Mouse (Mus musculus): ENCODE data around the gene Als2.

The Als2 gene

GRCm38 (mm10) chr1:59187786-59188185 lies 49.2 kb downstream of the Als2 start:
- no peak for DNase-seq (ENCODE audit: low read depth, low spot score)
- Histone ChIP-seq H3K27me3 (ENCODE audit: control insufficient read depth, insufficient read depth, low read length, poor library complexity, severe bottlenecking) (no peaks in the 10 kb centered on the region), H3K36me3 (ENCODE audit: control insufficient read depth, insufficient read depth, low read length, poor library complexity, severe bottlenecking) (peaks cover 4% of the 10 kb centered on the region; the same call in 1 of the 2 replicates)

- Histone ChIP-seq H3K36me3 (ENCODE audit: control insufficient read depth, insufficient read depth, low read length, poor library complexity, severe bottlenecking) (peaks cover 3% of the 10 kb centered on the region; the same call in 1 of the 2 replicates), H3K27me3 (ENCODE audit: control insufficient read depth, insufficient read depth, low read length, poor library complexity, severe bottlenecking) (no peaks in the 10 kb centered on the region)
- DNase-seq (ENCODE audit: low read depth, low spot score): no peak
These were observed 50.7 kb downstream of the Als2 start for GRCm38 (mm10) chr1:59186317-59186716.

- no peaks in the 10 kb centered on the region for H3K27me3 ChIP-seq (ENCODE audit: control insufficient read depth, insufficient read depth, low read length, poor library complexity, severe bottlenecking)
- 0 out of 2 replicates have a peak, but pooled peaks cover 2% of the 10 kb centered on the region for H3K36me3 ChIP-seq (ENCODE audit: control insufficient read depth, insufficient read depth, low read length, poor library complexity, severe bottlenecking)
- no peak for DNase-seq (ENCODE audit: low read depth, low spot score)
These were observed 51.6 kb downstream of the Als2 start for GRCm38 (mm10) chr1:59185410-59185809.

GRCm38 (mm10) chr1:59183045-59183444 lies 54.0 kb downstream of the Als2 start:
- H3K36me3 ChIP-seq (ENCODE audit: control insufficient read depth, insufficient read depth, low read length, poor library complexity, severe bottlenecking): 0 out of 2 replicates have a peak, but pooled peaks cover 2% of the 10 kb centered on the region
- H3K27me3 ChIP-seq (ENCODE audit: control insufficient read depth, insufficient read depth, low read length, poor library complexity, severe bottlenecking): no peaks in the 10 kb centered on the region
- DNase-seq (ENCODE audit: low read depth, low spot score): no peak

GRCm38 (mm10) chr1:59182373-59182772 lies 54.7 kb downstream of the Als2 start:
- Histone ChIP-seq H3K27me3 (ENCODE audit: control insufficient read depth, insufficient read depth, low read length, poor library complexity, severe bottlenecking) (no peaks in the 10 kb centered on the region), H3K36me3 (ENCODE audit: control insufficient read depth, insufficient read depth, low read length, poor library complexity, severe bottlenecking) (0 out of 2 replicates have a peak, but pooled peaks cover 2% of the 10 kb centered on the region)
- no peak for DNase-seq (ENCODE audit: low read depth, low spot score)

- DNase-seq (ENCODE audit: low read depth, low spot score): no peak
- Histone ChIP-seq H3K36me3 (ENCODE audit: control insufficient read depth, insufficient read depth, low read length, poor library complexity, severe bottlenecking) (0 out of 2 replicates have a peak, but pooled peaks cover 2% of the 10 kb centered on the region), H3K27me3 (ENCODE audit: control insufficient read depth, insufficient read depth, low read length, poor library complexity, severe bottlenecking) (no peaks in the 10 kb centered on the region)
These were observed 57.0 kb downstream of the Als2 start for GRCm38 (mm10) chr1:59180003-59180402.

GRCm38 (mm10) chr1:59178401-59178800 lies 58.6 kb downstream of the Als2 start:
- Histone ChIP-seq H3K27me3 (ENCODE audit: control insufficient read depth, insufficient read depth, low read length, poor library complexity, severe bottlenecking) (no peaks in the 10 kb centered on the region), H3K36me3 (ENCODE audit: control insufficient read depth, insufficient read depth, low read length, poor library complexity, severe bottlenecking) (0 out of 2 replicates have a peak, but pooled peaks cover 2% of the 10 kb centered on the region)
- no peak for DNase-seq (ENCODE audit: low read depth, low spot score)

GRCm38 (mm10) chr1:59174514-59175373 lies 62.3 kb downstream of the Als2 start:
- H3K27me3 ChIP-seq (ENCODE audit: control insufficient read depth, insufficient read depth, low read length, poor library complexity, severe bottlenecking): no peaks in the 10 kb centered on the region
- no peak for DNase-seq (ENCODE audit: low read depth, low spot score)
- peaks cover under 1% of the 10 kb centered on the region; the same call in 1 of the 2 replicates for H3K36me3 ChIP-seq (ENCODE audit: control insufficient read depth, insufficient read depth, low read length, poor library complexity, severe bottlenecking)

GRCm38 (mm10) chr1:59173023-59173422 lies 64.0 kb downstream of the Als2 start:
- no peaks in the 10 kb centered on the region for H3K27me3 ChIP-seq (ENCODE audit: control insufficient read depth, insufficient read depth, low read length, poor library complexity, severe bottlenecking)
- DNase-seq (ENCODE audit: low read depth, low spot score): no peak
- peaks cover 2% of the 10 kb centered on the region; the same call in 1 of the 2 replicates for H3K36me3 ChIP-seq (ENCODE audit: control insufficient read depth, insufficient read depth, low read length, poor library complexity, severe bottlenecking)

- Histone ChIP-seq H3K27me3 (ENCODE audit: control insufficient read depth, insufficient read depth, low read length, poor library complexity, severe bottlenecking) (no peaks in the 10 kb centered on the region), H3K36me3 (ENCODE audit: control insufficient read depth, insufficient read depth, low read length, poor library complexity, severe bottlenecking) (peaks cover 2% of the 10 kb centered on the region; the same call in 1 of the 2 replicates)
- no peak for DNase-seq (ENCODE audit: low read depth, low spot score)
These were observed 65.2 kb downstream of the Als2 start for GRCm38 (mm10) chr1:59171875-59172274.

- peaks cover 2% of the 10 kb centered on the region; the same call in 1 of the 2 replicates for H3K36me3 ChIP-seq (ENCODE audit: control insufficient read depth, insufficient read depth, low read length, poor library complexity, severe bottlenecking)
These were observed 66.7 kb downstream of the Als2 start for GRCm38 (mm10) chr1:59170290-59170689.

GRCm38 (mm10) chr1:59169586-59169985 lies 67.4 kb downstream of the Als2 start:
- Histone ChIP-seq H3K36me3 (ENCODE audit: control insufficient read depth, insufficient read depth, low read length, poor library complexity, severe bottlenecking) (peaks cover 2% of the 10 kb centered on the region; the same call in 1 of the 2 replicates), H3K27me3 (ENCODE audit: control insufficient read depth, insufficient read depth, low read length, poor library complexity, severe bottlenecking) (no peaks in the 10 kb centered on the region)
- DNase-seq (ENCODE audit: low read depth, low spot score): no peak

More at GRCm38 (mm10) chr1:59170290-59170689, 66.7 kb downstream of the Als2 start:
- H3K27me3 ChIP-seq (ENCODE audit: control insufficient read depth, insufficient read depth, low read length, poor library complexity, severe bottlenecking): no peaks in the 10 kb centered on the region
- DNase-seq (ENCODE audit: low read depth, low spot score): no peak

GRCm38 (mm10) chr1:59168556-59168955 lies 68.5 kb downstream of the Als2 start:
- H3K36me3 ChIP-seq (ENCODE audit: control insufficient read depth, insufficient read depth, low read length, poor library complexity, severe bottlenecking): peaks cover 2% of the 10 kb centered on the region; the same call in 1 of the 2 replicates
- no peaks in the 10 kb centered on the region for H3K27me3 ChIP-seq (ENCODE audit: control insufficient read depth, insufficient read depth, low read length, poor library complexity, severe bottlenecking)
- DNase-seq (ENCODE audit: low read depth, low spot score): no peak

- Histone ChIP-seq H3K27me3 (ENCODE audit: control insufficient read depth, insufficient read depth, low read length, poor library complexity, severe bottlenecking) (no peaks in the 10 kb centered on the region), H3K36me3 (ENCODE audit: control insufficient read depth, insufficient read depth, low read length, poor library complexity, severe bottlenecking) (peaks cover 2% of the 10 kb centered on the region; the same call in 1 of the 2 replicates)
- no peak for DNase-seq (ENCODE audit: low read depth, low spot score)
These were observed 69.2 kb downstream of the Als2 start for GRCm38 (mm10) chr1:59167654-59168425.

All from splenic B cell, adult 2 months (primary cell).